Mouse (Mus musculus) liver, embryonic 16.5 days (tissue): ENCODE results near the gene Sox18. TPM values are rescaled to one million over a fixed set of nuclear protein-coding genes. Genes with fewer than 3 reads are reported as not detected.

Source experiments
- ATAC-seq: fragments of 200-750 bp; cut with Nextera tagmentation; 2 replicates; pipeline ENCODE4 v1.8.0; 2017; ENCODE audit warnings: low read depth, mild to moderate bottlenecking, moderate number of reproducible peaks, moderate library complexity
- H3K27ac ChIP-seq: fragments of 300-500 bp; sonication (generic); 2 replicates; pipeline ENCODE4 v1.5.1; 2014; ENCODE audit warnings: mild to moderate bottlenecking, low read length
- H3K27me3 ChIP-seq: fragments of 300-500 bp; sonication (generic); 2 replicates; pipeline ENCODE4 v1.6.1; 2014; ENCODE audit warnings: low read depth, low read length, mixed read lengths; ENCODE audit not compliant: control insufficient read depth, insufficient read depth
- H3K36me3 ChIP-seq: fragments of 300-500 bp; sonication (generic); 2 replicates; pipeline ENCODE4 v1.6.1; 2014; ENCODE audit warnings: mild to moderate bottlenecking; ENCODE audit not compliant: control insufficient read depth, insufficient read depth
- H3K4me1 ChIP-seq: fragments of 300-500 bp; sonication (generic); 2 replicates; pipeline ENCODE4 v1.6.1; 2014; ENCODE audit warnings: low read depth, low read length, mixed read lengths; ENCODE audit not compliant: control insufficient read depth
- H3K4me2 ChIP-seq: fragments of 300-500 bp; sonication (generic); 2 replicates; pipeline ENCODE4 v1.6.1; 2014; ENCODE audit warnings: low read depth, low read length, mixed read lengths
- H3K4me3 ChIP-seq: fragments of 300-500 bp; sonication (generic); 2 replicates; pipeline ENCODE4 v1.5.1; 2014; ENCODE audit warnings: low read depth, mild to moderate bottlenecking, low read length
- H3K9ac ChIP-seq: fragments of 300-500 bp; sonication (generic); 2 replicates; pipeline ENCODE4 v1.6.1; 2014; ENCODE audit warnings: low read depth, low read length
- H3K9me3 ChIP-seq: fragments of 300-500 bp; sonication (generic); replicated peaks from 2 replicates; pipeline ENCODE4 v1.6.1; 2016; ENCODE audit warnings: low read length; ENCODE audit not compliant: control insufficient read depth
- WGBS: fragments of 180-500 bp; shearing (Covaris S2); extraction: QIAGEN DNeasy Blood & Tissue Kit; methylation state at CpG from one replicate; pipeline ENCODE4 v1.1.7; 2014; ENCODE audit not compliant: insufficient replicate concordance; 5-methylcytosine and 5-hydroxymethylcytosine counted together
- polyA plus RNA-seq: library from polyadenylated mRNA; unstranded; fragments of >200 nt; fragmentation: Nextera tagmentation; extraction: Ambion mirVana; gene quantifications from 2 replicates; pipeline ENCODE4 v1.2.1, GENCODE M21; 2015

Sox18 gene
- polyA plus RNA-seq, 1 experiment from 2014 or later: 6.9 TPM

DNA sequence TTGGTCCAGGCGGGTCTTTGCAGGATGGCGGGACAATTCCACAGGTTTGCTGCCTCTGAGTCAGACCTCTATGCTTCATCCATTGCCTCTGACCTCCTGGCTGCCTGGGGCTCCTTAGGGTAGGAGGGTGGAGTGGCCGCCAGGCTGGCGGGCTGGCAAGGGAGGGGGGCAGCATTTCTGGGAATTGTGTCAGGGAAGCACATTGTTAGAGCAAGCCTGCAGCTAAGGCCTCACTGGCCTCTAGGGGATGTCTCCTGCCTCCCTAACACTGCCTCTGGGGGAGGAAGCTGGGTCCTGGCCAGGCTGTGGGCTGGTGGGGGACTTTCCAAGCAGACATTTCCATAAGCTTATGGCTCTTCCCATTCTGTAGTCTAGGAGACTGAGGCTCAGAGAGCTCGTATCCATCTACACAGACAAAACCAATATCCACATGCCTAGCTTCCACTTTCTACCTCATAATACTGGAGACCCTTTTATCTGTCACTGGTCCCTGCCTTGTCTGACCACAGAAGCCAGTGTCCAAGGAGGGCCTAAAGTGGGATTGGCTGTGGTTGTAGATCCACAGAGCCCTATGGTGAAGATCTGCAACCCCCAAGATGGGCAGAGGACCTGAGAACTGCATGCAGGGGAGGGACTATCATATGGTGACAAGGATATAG is 5.8 kb upstream of the Sox18 start:
- no peak overlapping the region for H3K4me2 ChIP-seq
- peaks cover 8% of the 10 kb centered on the region for H3K4me1 ChIP-seq
- H3K27ac ChIP-seq: no peak overlapping the region
- no peak for ATAC-seq
- peaks cover 33% of the 10 kb centered on the region for H3K27me3 ChIP-seq
- no peaks in the 10 kb centered on the region for H3K9me3 ChIP-seq
- 69% methylated on average over 5 of the region's 5 CpGs for WGBS
- no peak overlapping the region for H3K4me3 ChIP-seq
- H3K36me3 ChIP-seq: no peaks in the 10 kb centered on the region
- H3K9ac ChIP-seq: no peak overlapping the region

DNA sequence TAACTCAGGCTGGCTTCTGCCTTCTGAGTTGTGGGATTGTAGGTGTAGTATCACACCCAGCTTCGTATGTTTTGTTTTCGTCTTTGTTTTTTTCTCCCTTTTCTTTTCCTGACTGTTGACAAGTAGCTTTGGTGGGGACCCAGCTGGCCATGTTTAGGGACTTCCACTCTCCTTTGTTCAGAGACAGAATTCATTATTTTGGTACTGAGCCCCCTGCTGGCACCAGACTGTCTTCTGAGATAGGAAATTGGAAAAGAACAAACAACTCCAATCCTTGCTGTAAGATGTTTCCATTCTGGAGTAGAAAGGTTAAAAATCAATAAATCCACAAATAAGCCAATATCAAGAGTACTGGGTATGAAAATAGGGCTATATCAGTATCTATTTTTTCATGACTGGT is 5.0 kb upstream of the Sox18 start:
- no peak overlapping the region for H3K27ac ChIP-seq
- H3K27me3 ChIP-seq: peaks cover 41% of the 10 kb centered on the region
- ATAC-seq: no peak
- no peaks in the 10 kb centered on the region for H3K36me3 ChIP-seq
- H3K9ac ChIP-seq: no peak overlapping the region
- H3K4me1 ChIP-seq: peaks cover 8% of the 10 kb centered on the region
- H3K9me3 ChIP-seq: no peaks in the 10 kb centered on the region
- WGBS: 22% methylated on average over 2 of the region's 2 CpGs
- no peak overlapping the region for H3K4me2 ChIP-seq
- H3K4me3 ChIP-seq: no peak overlapping the region

DNA sequence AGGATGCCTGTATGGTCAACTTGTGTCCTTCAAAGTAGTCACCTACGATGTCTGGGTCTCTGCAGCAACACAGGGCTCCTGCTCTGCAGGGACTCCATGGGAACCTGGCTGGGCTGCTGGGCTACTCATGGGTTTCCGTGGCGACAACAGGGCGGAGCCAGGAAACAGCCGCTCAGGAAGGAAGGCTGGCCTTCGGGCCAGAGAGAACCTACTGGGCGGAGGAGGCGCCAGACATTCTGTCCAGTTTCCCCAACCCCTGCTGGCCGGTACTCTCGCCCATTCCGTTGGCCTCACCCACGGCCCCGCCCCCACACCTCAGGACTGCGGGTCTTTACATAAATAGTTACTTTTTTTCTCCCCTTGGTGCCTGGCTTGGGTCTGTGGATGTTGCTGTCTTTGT is 4.0 kb upstream of the Sox18 start:
- peaks cover 3% of the 10 kb centered on the region for H3K4me1 ChIP-seq
- peak; percentile 33 for ATAC-seq
- no peak overlapping the region for H3K9ac ChIP-seq
- WGBS: 3% methylated on average over 14 of the region's 14 CpGs
- peak overlapping the region; percentile 42; the same call in 1 of the 2 replicates for H3K4me2 ChIP-seq
- H3K36me3 ChIP-seq: no peaks in the 10 kb centered on the region
- H3K27me3 ChIP-seq: peaks cover 42% of the 10 kb centered on the region
- no peak overlapping the region for H3K27ac ChIP-seq
- no peaks in the 10 kb centered on the region for H3K9me3 ChIP-seq
- no peak overlapping the region for H3K4me3 ChIP-seq

DNA sequence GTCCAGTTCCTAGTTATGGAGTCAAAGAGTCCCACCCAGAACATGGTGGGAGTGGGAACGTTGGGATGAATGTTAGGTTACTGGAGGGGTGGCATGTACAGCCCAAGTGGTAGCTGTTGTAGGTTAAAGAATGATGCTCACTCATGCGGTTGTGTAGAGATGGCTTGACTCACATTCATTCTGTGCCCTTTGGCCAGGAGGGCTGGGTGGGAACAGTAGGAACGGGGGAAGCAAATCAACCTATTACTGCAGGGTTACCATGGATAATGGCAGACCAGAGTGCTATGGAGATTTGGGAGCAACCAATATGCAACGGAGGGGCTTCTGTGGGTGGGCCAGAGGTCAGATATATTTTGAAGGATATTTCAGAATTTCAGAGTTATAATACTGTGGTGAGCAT is 3.5 kb upstream of the Sox18 start:
- Histone ChIP-seq H3K27ac (no peak overlapping the region), H3K9ac (no peak overlapping the region), H3K27me3 (peaks cover 46% of the 10 kb centered on the region), H3K36me3 (no peaks in the 10 kb centered on the region), H3K4me2 (no peak overlapping the region), H3K9me3 (no peaks in the 10 kb centered on the region), H3K4me3 (no peak overlapping the region), H3K4me1 (peaks cover 3% of the 10 kb centered on the region)
- WGBS: 62% methylated on average over 4 of the region's 4 CpGs
- ATAC-seq: no peak

DNA sequence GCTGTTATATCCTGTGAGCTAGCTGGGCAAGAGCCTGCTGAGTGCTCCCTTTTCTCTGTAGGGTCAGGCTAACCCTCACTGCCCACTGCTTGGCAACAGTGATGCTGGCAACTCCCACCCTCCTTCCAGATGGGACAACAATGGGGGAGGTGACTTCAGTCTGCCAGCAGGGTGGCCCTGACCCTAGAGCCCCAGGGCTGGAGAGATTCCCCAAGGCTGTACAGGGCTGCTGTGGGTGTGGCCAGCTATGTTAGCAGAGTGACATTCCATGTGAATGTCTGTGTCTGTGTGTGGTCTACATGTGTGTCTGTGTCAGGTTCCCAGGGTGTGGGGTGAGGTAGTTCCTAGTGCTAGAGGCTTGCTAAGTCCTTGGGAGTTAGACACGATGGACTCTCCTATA is 2.1 kb upstream of the Sox18 start:
- H3K4me2 ChIP-seq: no peak overlapping the region
- peaks cover 58% of the 10 kb centered on the region for H3K27me3 ChIP-seq
- no peak overlapping the region for H3K9ac ChIP-seq
- no peak for ATAC-seq
- H3K4me3 ChIP-seq: no peak overlapping the region
- H3K27ac ChIP-seq: no peak overlapping the region
- WGBS: 48% methylated on average over 1 of the region's 1 CpGs
- H3K9me3 ChIP-seq: no peaks in the 10 kb centered on the region
- no peaks in the 10 kb centered on the region for H3K36me3 ChIP-seq
- peaks cover 3% of the 10 kb centered on the region for H3K4me1 ChIP-seq

DNA sequence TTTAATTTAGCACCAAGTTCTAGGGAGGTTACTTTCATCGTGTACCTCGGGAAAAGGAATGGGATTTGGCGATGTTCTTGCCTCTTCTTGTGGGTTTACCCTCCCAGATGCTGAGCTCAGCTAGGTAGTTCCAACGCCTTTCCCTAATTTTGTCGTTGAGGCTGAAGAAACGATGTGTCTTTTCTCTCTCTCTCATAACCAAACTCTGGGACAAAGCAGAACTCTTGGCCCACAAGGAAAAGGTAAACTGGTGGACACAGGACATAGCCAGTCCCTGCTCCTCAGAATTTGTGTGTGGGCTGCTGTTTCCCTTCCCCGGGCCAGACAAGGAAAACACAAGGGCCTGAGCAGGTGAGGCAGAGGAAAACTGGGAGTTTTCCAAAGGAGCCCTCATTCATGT is 544 bp upstream of the Sox18 start:
- Histone ChIP-seq H3K4me3 (no peak overlapping the region), H3K9me3 (no peaks in the 10 kb centered on the region), H3K4me2 (no peak overlapping the region), H3K4me1 (peaks cover 3% of the 10 kb centered on the region), H3K27me3 (peaks cover 58% of the 10 kb centered on the region), H3K27ac (no peak overlapping the region), H3K36me3 (no peaks in the 10 kb centered on the region), H3K9ac (no peak overlapping the region)
- 25% methylated on average over 7 of the region's 7 CpGs for WGBS
- ATAC-seq: no peak

DNA sequence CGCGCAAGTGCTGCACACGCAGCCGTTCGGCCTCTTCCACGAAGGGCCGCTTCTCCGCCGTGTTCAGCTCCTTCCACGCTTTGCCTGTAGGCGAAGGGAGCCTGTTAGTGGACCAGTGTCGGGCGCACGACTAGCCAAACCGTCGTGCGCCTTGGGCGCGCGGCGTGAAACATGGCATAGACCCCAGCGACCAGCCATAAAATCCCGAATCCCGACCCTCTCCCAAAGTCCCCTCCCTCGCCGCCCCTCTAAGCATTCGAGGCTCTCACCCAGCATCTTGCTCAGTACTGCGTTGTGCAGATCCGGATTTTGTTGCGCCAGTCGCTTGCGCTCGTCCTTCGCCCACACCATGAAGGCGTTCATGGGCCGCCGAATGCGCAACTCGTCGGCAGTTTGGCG is 528 bp downstream of the Sox18 start:
- H3K27me3 ChIP-seq: peaks cover 58% of the 10 kb centered on the region

DNA sequence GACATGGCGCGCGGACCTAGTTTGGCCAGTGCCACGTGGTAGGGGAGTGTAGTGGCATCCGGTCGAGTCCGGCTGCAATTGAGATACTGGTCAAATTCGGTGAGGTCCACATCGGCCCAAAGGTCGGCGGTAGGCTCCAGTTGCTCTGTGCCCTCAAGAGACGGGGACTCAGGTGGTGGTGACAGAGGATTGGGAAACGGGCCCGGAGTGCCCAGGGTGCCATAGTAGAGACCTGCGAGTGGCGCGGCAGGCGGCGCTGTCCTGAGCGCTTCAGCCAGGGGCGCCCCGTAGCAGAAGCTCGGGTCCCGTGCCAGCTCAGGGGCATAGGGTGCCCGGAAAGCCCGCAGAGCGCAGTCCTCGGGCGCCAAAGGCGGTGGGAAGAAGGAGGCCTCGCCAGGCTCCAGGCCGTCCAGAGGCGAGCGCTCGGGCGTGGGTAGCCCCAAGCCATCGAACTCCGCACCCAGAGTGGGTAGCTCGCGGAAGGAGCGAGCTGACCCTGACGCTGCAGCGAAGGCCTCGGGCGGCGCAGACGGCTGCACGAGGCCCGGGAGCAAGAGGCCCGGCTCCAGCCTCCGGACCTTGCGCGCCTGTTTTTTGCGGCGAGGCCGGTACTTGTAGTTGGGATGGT is 1.0 kb downstream of the Sox18 start:
- 0 out of 2 replicates have a peak overlapping the region, but pooled peaks have one; percentile 10 for H3K4me2 ChIP-seq
- peaks cover 58% of the 10 kb centered on the region for H3K27me3 ChIP-seq
- no peak overlapping the region for H3K9ac ChIP-seq
- H3K4me1 ChIP-seq: no peaks in the 10 kb centered on the region; the same call in none of the 2 replicates
- H3K4me3 ChIP-seq: peak overlapping the region; percentile 45
- ATAC-seq: no peak
- H3K27ac ChIP-seq: no peak overlapping the region
- 6% methylated on average over 56 of the region's 56 CpGs for WGBS
- H3K9me3 ChIP-seq: no peaks in the 10 kb centered on the region
- H3K36me3 ChIP-seq: no peaks in the 10 kb centered on the region

More for the DNA sequence above, 528 bp downstream of the Sox18 start:
- Histone ChIP-seq H3K4me2 (peak overlapping the region; percentile 39), H3K36me3 (no peaks in the 10 kb centered on the region), H3K9ac (no peak overlapping the region), H3K4me3 (peak overlapping the region; percentile 45), H3K27ac (no peak overlapping the region), H3K4me1 (peaks cover 3% of the 10 kb centered on the region), H3K9me3 (no peaks in the 10 kb centered on the region)
- 1% methylated on average over 41 of the region's 41 CpGs for WGBS
- ATAC-seq: no peak

DNA sequence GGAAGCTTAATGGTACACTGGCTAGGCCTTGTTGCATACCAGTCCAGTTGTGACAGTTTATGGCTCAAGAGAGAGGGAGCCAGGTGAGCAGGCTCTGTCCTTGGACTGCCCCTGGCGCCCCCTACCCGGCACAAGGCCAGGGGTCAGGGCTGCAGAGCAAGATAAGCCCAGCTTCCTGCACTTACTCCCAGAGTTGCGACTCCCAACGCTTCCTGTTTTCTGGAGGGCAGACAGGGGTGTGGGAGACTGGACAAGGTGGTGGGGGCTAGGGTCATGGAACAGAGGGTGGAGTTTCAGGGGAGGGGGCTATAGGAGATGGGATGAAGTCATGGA is 8.2 kb downstream of the Sox18 start:
- H3K4me2 ChIP-seq: no peak overlapping the region
- H3K9ac ChIP-seq: no peak overlapping the region
- H3K27me3 ChIP-seq: no peaks in the 10 kb centered on the region
- H3K4me3 ChIP-seq: no peak overlapping the region
- no peaks in the 10 kb centered on the region for H3K36me3 ChIP-seq
- H3K27ac ChIP-seq: no peak overlapping the region
- WGBS: 8% methylated on average over 4 of the region's 4 CpGs
- H3K9me3 ChIP-seq: no peaks in the 10 kb centered on the region
- peaks cover 2% of the 10 kb centered on the region for H3K4me1 ChIP-seq
- ATAC-seq: 0 out of 2 replicates have a peak, but pooled peaks have one; percentile 30
